Mouse (Mus musculus) bone marrow, adult 2 months (tissue): ENCODE data around the gene Plekha3.

Experiments used
- CTCF ChIP-seq: fragments of 200-500 bp; IDR thresholded peaks from 2 replicates; pipeline ENCODE4 v1.5.1; 2011; ENCODE audit warnings: low read length, control low read depth; ENCODE audit not compliant: control insufficient read depth, insufficient read depth
- POLR2A ChIP-seq: fragments of 200-500 bp; IDR thresholded peaks from 2 replicates; pipeline ENCODE4 v1.6.1; 2011; ENCODE audit warnings: low read depth, mild to moderate bottlenecking, control low read depth, low read length, borderline replicate concordance; ENCODE audit not compliant: control insufficient read depth

DNA sequence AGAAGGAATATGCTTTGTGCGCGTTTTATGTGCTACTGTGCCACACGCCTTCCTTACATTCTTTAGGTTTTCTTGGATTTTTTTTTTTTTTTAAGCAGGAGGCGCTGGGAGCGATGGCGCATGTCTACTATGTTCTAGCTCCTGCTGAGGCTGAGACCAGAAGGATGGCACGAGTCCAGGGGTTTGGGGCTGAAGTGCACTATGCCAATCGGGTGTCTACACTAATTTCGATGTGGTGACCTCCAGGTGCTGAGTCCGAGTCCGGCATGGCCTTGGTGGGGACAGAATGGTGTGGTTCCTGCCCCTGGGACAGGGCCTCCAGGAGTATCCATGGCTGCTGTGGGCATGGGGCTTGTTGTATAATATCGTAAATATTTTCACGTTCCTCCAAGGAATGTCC, 16.5 kb upstream of the Plekha3 start:
- TF ChIP-seq CTCF = no peak
- no peak for TF ChIP-seq POLR2A
